Mouse (Mus musculus) small intestine, adult 2 months (tissue): ENCODE data around the gene Dcbld1. TPM values are rescaled to one million over a fixed set of nuclear protein-coding genes. Genes with fewer than 3 reads are reported as not detected.
"Not testable (repeated sequence)": the region's sequence is repeated elsewhere in the genome, so short reads cannot be mapped to it uniquely, and the experiment has no call there.

ENCODE experiments used
- H3K27ac ChIP-seq: fragments of 200-500 bp; 2 replicates; pipeline ENCODE4 v1.5.1; 2012; ENCODE audit warnings: low read depth, low read length, control low read depth, inconsistent platforms; ENCODE audit not compliant: insufficient read depth
- H3K27me3 ChIP-seq: fragments of 200-500 bp; 2 replicates; pipeline ENCODE4 v1.6.1; 2012; ENCODE audit warnings: mild to moderate bottlenecking, moderate library complexity, low read length, inconsistent platforms; ENCODE audit not compliant: control insufficient read depth, insufficient read depth
- H3K36me3 ChIP-seq: fragments of 200-500 bp; 2 replicates; pipeline ENCODE4 v1.6.1; 2012; ENCODE audit warnings: mild to moderate bottlenecking, low read length, control low read depth, inconsistent platforms; ENCODE audit not compliant: control insufficient read depth, insufficient read depth
- H3K4me1 ChIP-seq: fragments of 200-500 bp; 2 replicates; pipeline ENCODE4 v1.6.1; 2012; ENCODE audit warnings: low read length, inconsistent platforms, mixed read lengths; ENCODE audit not compliant: control insufficient read depth, insufficient read depth, insufficient read length
- H3K4me3 ChIP-seq: fragments of 200-500 bp; 2 replicates; pipeline ENCODE4 v1.5.1; 2012; ENCODE audit warnings: low read depth, mild to moderate bottlenecking, control low read depth, inconsistent platforms, low read length, moderate library complexity
- CTCF ChIP-seq: fragments of 200-500 bp; IDR thresholded peaks from 2 replicates; pipeline ENCODE4 v1.5.1; 2012; ENCODE audit warnings: low read depth, mild to moderate bottlenecking, control low read depth, inconsistent platforms, low read length, moderate library complexity, mixed read lengths; ENCODE audit not compliant: insufficient replicate concordance, insufficient read length; ENCODE audit errors: extremely low read depth
- POLR2A ChIP-seq: fragments of 200-500 bp; IDR thresholded peaks from 2 replicates; pipeline ENCODE4 v1.6.1; 2012; ENCODE audit warnings: low read depth, mild to moderate bottlenecking, control low read depth, inconsistent platforms, low read length, moderate library complexity
- WGBS: fragments of 180-500 bp; shearing (Covaris S2); methylation state at CpG from one replicate; pipeline ENCODE4 v1.1.7; 2018; 5-methylcytosine and 5-hydroxymethylcytosine counted together
- polyA plus RNA-seq: library from polyadenylated mRNA; depleted of rRNA; stranded (reverse); fragments of >200 nt; gene quantifications from 2 replicates; pipeline ENCODE4 v1.2.3, GENCODE M21; 2012

Dcbld1 gene
- polyA plus RNA-seq, 1 experiment = 21.0 TPM

DNA sequence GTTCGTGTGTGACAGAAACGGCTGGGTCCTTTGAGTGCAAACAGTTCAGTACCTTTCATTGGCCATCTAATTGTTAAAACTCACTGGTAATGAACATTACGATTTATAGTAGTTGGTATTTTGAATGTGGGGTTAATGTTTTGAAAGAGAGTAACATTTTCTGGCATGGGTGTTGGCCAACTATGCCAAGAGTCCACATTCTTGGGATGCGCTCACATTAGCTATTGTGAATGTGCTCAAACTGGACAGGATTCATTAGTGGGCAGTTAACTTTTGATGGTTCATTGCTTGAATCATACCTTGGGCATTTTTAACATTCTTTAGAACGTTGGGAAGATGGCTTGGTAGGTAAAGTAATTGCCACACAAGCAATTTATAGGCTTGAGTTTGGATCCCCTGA is 30.7 kb downstream of the Dcbld1 start:
- Histone ChIP-seq H3K27ac (no peak overlapping the region), H3K27me3 (no peaks in the 10 kb centered on the region), H3K4me3 (no peak overlapping the region), H3K36me3 (peaks cover 31% of the 10 kb centered on the region), H3K4me1 (peaks cover 2% of the 10 kb centered on the region; the same call in 1 of the 2 replicates)
- WGBS = 90% methylated on average over 5 of the region's 5 CpGs
- no peak for TF ChIP-seq CTCF
- TF ChIP-seq POLR2A = no peak

DNA sequence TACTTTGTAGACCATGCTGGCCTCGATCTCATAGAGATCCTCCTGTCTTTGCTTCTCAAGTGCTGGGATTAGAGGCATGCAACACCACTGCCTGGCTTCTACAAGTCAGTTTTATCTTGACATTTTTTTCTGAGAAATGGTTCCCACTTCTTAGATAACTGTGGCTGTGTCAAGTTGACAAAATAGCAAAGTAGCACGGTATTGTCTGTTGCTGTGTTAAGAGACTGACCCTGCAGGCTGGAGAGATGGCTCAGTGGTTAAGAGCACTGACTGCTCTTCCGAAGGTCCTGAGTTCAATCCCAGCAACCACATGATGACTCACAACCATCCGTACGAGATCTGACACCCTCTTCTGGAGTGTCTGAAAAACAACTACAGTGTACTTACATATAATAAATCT is 35.5 kb downstream of the Dcbld1 start:
- H3K4me1 ChIP-seq = no peaks in the 10 kb centered on the region
- 89% methylated on average over 5 of the region's 5 CpGs for WGBS
- TF ChIP-seq POLR2A (no peak), CTCF (no peak)
- no peaks in the 10 kb centered on the region for H3K27me3 ChIP-seq
- H3K27ac ChIP-seq = no peak overlapping the region
- H3K4me3 ChIP-seq = no peak overlapping the region
- peaks cover 19% of the 10 kb centered on the region for H3K36me3 ChIP-seq

DNA sequence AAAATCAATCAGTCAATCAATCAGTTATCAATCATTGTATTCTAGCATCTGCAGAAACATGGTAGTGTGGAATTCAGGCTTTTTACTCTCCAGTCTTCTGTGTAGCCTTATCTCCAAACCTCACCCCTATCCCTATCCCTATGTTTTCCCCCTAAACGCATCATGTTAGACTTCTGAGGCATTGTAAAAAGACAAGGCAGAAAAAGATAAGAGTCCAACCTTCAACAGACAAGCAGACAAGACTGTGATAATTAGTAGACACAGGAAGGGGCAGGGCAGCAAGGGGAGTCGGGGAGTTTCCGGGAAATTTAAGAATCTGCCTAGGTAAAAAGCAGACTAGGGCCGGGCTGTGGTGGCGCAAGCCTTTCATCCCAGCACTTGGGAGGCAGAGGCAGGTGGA is 38.0 kb downstream of the Dcbld1 start:
- peaks cover 11% of the 10 kb centered on the region for H3K36me3 ChIP-seq
- no peak overlapping the region for H3K4me3 ChIP-seq
- TF ChIP-seq POLR2A (no peak), CTCF (no peak)
- H3K27me3 ChIP-seq = no peaks in the 10 kb centered on the region
- no peak overlapping the region for H3K27ac ChIP-seq
- WGBS = 72% methylated on average over 5 of the region's 5 CpGs
- no peaks in the 10 kb centered on the region for H3K4me1 ChIP-seq

GRCm38 (mm10) chr10:52273012-52273411 is 39.6 kb downstream of the Dcbld1 start:
- Histone ChIP-seq H3K27ac (no peak overlapping the region), H3K4me1 (peaks cover 2% of the 10 kb centered on the region; the same call in 1 of the 2 replicates), H3K4me3 (no peak overlapping the region), H3K27me3 (no peaks in the 10 kb centered on the region), H3K36me3 (peaks cover 5% of the 10 kb centered on the region; the same call in 1 of the 2 replicates)
- WGBS = 78% methylated on average over 2 of the region's 2 CpGs
- TF ChIP-seq CTCF = no peak
- TF ChIP-seq POLR2A = no peak

- Histone ChIP-seq H3K4me1 (peaks cover 4% of the 10 kb centered on the region; the same call in 1 of the 2 replicates), H3K4me3 (no peak overlapping the region), H3K36me3 (no peaks in the 10 kb centered on the region), H3K27me3 (no peaks in the 10 kb centered on the region), H3K27ac (no peak overlapping the region)
- 72% methylated on average over 8 of the region's 8 CpGs for WGBS
- TF ChIP-seq CTCF (no peak), POLR2A (no peak)
These were observed 40.8 kb downstream of the Dcbld1 start for GRCm38 (mm10) chr10:52274001-52274909.

DNA sequence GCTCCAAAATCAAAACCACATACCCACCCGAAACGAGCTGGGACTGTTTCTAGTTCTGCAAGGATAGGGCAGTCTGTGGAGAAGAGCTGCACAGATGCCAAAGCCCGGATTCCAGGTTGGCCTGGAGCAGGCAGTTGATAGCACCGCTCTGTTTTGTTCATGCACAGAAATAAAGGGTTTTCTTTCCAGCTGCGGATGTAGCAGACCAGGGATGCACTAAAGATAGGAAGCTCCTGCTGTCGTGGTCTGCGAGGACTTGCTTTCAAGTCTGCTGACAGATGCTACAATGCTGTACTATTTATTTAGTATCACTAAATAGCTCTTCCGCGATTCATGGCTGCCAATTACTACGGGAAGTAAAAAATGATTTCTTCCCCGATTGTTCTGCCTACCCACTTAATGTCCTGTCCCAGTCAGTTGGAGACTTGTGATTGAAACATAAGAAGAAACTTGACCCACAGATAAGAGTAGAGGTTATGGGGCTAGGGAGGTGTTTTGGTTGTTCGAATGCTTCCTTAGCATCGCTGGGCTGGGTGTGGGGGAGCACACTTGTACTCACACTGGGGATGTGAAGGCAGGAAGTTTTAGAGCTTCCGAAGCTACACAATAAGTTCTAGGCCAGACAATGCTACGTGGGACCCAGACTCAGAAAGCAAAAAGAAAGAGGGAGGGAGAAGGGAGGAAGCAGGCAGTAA is 41.6 kb downstream of the Dcbld1 start:
- WGBS = 73% methylated on average over 15 of the region's 15 CpGs
- Histone ChIP-seq H3K27ac (no peak overlapping the region), H3K4me1 (peaks cover 7% of the 10 kb centered on the region; the same call in 1 of the 2 replicates)

DNA sequence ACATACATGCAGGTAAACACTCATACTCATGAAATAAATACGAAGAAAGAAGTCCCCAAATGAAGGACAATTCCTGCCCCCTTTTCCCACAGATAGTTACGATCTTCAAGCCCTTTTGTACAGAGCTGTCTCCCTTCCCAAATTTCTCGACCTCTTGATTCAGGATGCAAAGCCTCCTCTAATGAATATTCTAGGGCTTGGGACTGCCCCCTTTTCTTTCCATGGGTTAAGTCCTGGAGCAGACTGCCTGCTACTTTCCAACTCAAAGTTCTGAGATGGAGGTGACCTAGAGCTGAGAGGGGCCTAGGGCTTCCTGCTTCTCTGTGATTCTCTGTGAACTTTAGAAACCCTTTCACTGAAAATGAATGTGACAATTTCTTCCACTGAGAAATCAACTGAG is 43.2 kb downstream of the Dcbld1 start:
- Histone ChIP-seq H3K36me3 (no peaks in the 10 kb centered on the region), H3K4me3 (no peak overlapping the region), H3K27me3 (no peaks in the 10 kb centered on the region), H3K4me1 (peaks cover 12% of the 10 kb centered on the region; the same call in 1 of the 2 replicates), H3K27ac (no peak overlapping the region)
- no peak for TF ChIP-seq CTCF
- TF ChIP-seq POLR2A = no peak
- WGBS = 89% methylated on average over 3 of the region's 3 CpGs

More for the DNA sequence above, 41.6 kb downstream of the Dcbld1 start:
- H3K36me3 ChIP-seq = no peaks in the 10 kb centered on the region
- no peak for TF ChIP-seq POLR2A
- TF ChIP-seq CTCF = no peak
- no peak overlapping the region for H3K4me3 ChIP-seq
- H3K27me3 ChIP-seq = no peaks in the 10 kb centered on the region

GRCm38 (mm10) chr10:52277564-52277963 is 44.1 kb downstream of the Dcbld1 start:
- H3K36me3 ChIP-seq, H3K27me3 ChIP-seq: not testable (repeated sequence)
- H3K27ac ChIP-seq = 0 out of 2 replicates have a peak overlapping the region, but pooled peaks have one; percentile 29
- H3K4me1 ChIP-seq = peaks cover 12% of the 10 kb centered on the region; the same call in 1 of the 2 replicates
- H3K4me3 ChIP-seq = peak overlapping the region; percentile 33
- WGBS = 39% methylated on average over 8 of the region's 8 CpGs
